Mouse (Mus musculus) liver, embryonic 12.5 days (tissue): ENCODE results near the gene Fam53b. TPM values are rescaled to one million over a fixed set of nuclear protein-coding genes. Genes with fewer than 3 reads are reported as not detected.

ENCODE experiments used
- ATAC-seq: fragments of 200-750 bp; cut with Nextera tagmentation; 2 replicates; pipeline ENCODE4 v1.8.0; 2017; ENCODE audit warnings: moderate number of reproducible peaks, mild to moderate bottlenecking, moderate library complexity
- H3K27ac ChIP-seq: fragments of 300-500 bp; sonication (generic); 2 replicates; pipeline ENCODE4 v1.5.1; 2016; ENCODE audit warnings: mild to moderate bottlenecking
- H3K27me3 ChIP-seq: fragments of 300-500 bp; sonication (generic); replicated peaks from 2 replicates; pipeline ENCODE4 v1.6.1; 2016; ENCODE audit warnings: mild to moderate bottlenecking, moderate library complexity
- H3K36me3 ChIP-seq: fragments of 300-500 bp; sonication (generic); 2 replicates; pipeline ENCODE4 v1.6.1; 2016; ENCODE audit warnings: mild to moderate bottlenecking, moderate library complexity
- H3K4me1 ChIP-seq: fragments of 300-500 bp; sonication (generic); 2 replicates; pipeline ENCODE4 v1.6.1; 2016
- H3K4me2 ChIP-seq: fragments of 300-500 bp; sonication (generic); 2 replicates; pipeline ENCODE4 v1.6.1; 2016; ENCODE audit warnings: mild to moderate bottlenecking, moderate library complexity
- H3K4me3 ChIP-seq: fragments of 300-500 bp; sonication (generic); 2 replicates; pipeline ENCODE4 v1.5.1; 2016; ENCODE audit warnings: mild to moderate bottlenecking, moderate library complexity
- H3K9ac ChIP-seq: fragments of 300-500 bp; sonication (generic); 2 replicates; pipeline ENCODE4 v1.6.1; 2016; ENCODE audit warnings: mild to moderate bottlenecking, moderate library complexity
- H3K9me3 ChIP-seq: fragments of 300-500 bp; sonication (generic); replicated peaks from 2 replicates; pipeline ENCODE4 v1.6.1; 2016; ENCODE audit warnings: mild to moderate bottlenecking, moderate library complexity
- WGBS: fragments of 180-500 bp; shearing (Covaris S2); methylation state at CpG from one replicate; pipeline ENCODE4 v1.1.7; 2016; ENCODE audit not compliant: insufficient replicate concordance; 5-methylcytosine and 5-hydroxymethylcytosine counted together
- polyA plus RNA-seq: library from polyadenylated mRNA; unstranded; fragments of >200 nt; fragmentation: Nextera tagmentation; extraction: Ambion mirVana; gene quantifications from 2 replicates; pipeline ENCODE4 v1.2.1, GENCODE M21; 2016

Gene Fam53b
- polyA plus RNA-seq, 1 experiment from 2014 or later, result 28.8 TPM

GRCm38 (mm10) chr7:132824346-132825022 lies 10.8 kb upstream of the Fam53b start:
- no peaks in the 10 kb centered on the region for H3K27me3 ChIP-seq
- ATAC-seq, result no peak
- no peak overlapping the region for H3K4me3 ChIP-seq
- H3K36me3 ChIP-seq, result peaks cover 24% of the 10 kb centered on the region
- no peak overlapping the region for H3K27ac ChIP-seq
- 23% methylated on average over 1 of the region's 1 CpGs for WGBS
- H3K4me2 ChIP-seq, result no peak overlapping the region
- H3K9me3 ChIP-seq, result no peaks in the 10 kb centered on the region
- H3K4me1 ChIP-seq, result peaks cover 6% of the 10 kb centered on the region; the same call in 1 of the 2 replicates
- no peak overlapping the region for H3K9ac ChIP-seq

GRCm38 (mm10) chr7:132823832-132824231 lies 10.1 kb upstream of the Fam53b start:
- ATAC-seq, result no peak
- Histone ChIP-seq H3K4me3 (no peak overlapping the region), H3K27ac (no peak overlapping the region), H3K4me2 (no peak overlapping the region), H3K27me3 (no peaks in the 10 kb centered on the region), H3K4me1 (peaks cover 6% of the 10 kb centered on the region; the same call in 1 of the 2 replicates), H3K9ac (no peak overlapping the region), H3K9me3 (no peaks in the 10 kb centered on the region), H3K36me3 (peaks cover 24% of the 10 kb centered on the region)

GRCm38 (mm10) chr7:132820692-132821091 lies 7.0 kb upstream of the Fam53b start:
- WGBS, result 69% methylated on average over 3 of the region's 3 CpGs
- H3K36me3 ChIP-seq, result peaks cover 6% of the 10 kb centered on the region
- no peak overlapping the region for H3K27ac ChIP-seq
- H3K4me2 ChIP-seq, result no peak overlapping the region
- no peak overlapping the region for H3K9ac ChIP-seq
- no peak overlapping the region for H3K4me3 ChIP-seq
- ATAC-seq, result no peak
- no peaks in the 10 kb centered on the region for H3K27me3 ChIP-seq
- H3K4me1 ChIP-seq, result peaks cover 6% of the 10 kb centered on the region; the same call in 1 of the 2 replicates
- no peaks in the 10 kb centered on the region for H3K9me3 ChIP-seq

GRCm38 (mm10) chr7:132817056-132817455 lies 3.4 kb upstream of the Fam53b start:
- Histone ChIP-seq H3K9me3 (no peaks in the 10 kb centered on the region), H3K36me3 (no peaks in the 10 kb centered on the region), H3K4me3 (no peak overlapping the region), H3K9ac (no peak overlapping the region), H3K4me1 (peaks cover 20% of the 10 kb centered on the region), H3K27ac (no peak overlapping the region), H3K27me3 (peaks cover 10% of the 10 kb centered on the region), H3K4me2 (no peak overlapping the region)
- 86% methylated on average over 6 of the region's 6 CpGs for WGBS
- no peak for ATAC-seq

GRCm38 (mm10) chr7:132816528-132816927 lies 2.8 kb upstream of the Fam53b start:
- H3K4me2 ChIP-seq, result no peak overlapping the region
- H3K9ac ChIP-seq, result no peak overlapping the region
- no peak overlapping the region for H3K4me3 ChIP-seq
- H3K4me1 ChIP-seq, result peaks cover 26% of the 10 kb centered on the region
- no peaks in the 10 kb centered on the region for H3K36me3 ChIP-seq
- H3K27ac ChIP-seq, result no peak overlapping the region
- ATAC-seq, result no peak
- H3K9me3 ChIP-seq, result no peaks in the 10 kb centered on the region
- H3K27me3 ChIP-seq, result peaks cover 10% of the 10 kb centered on the region
- WGBS, result 84% methylated on average over 2 of the region's 2 CpGs

GRCm38 (mm10) chr7:132815081-132815480 lies 1.4 kb upstream of the Fam53b start:
- WGBS, result 77% methylated on average over 5 of the region's 5 CpGs
- H3K27me3 ChIP-seq, result peaks cover 10% of the 10 kb centered on the region
- no peak for ATAC-seq
- no peak overlapping the region for H3K9ac ChIP-seq
- H3K4me1 ChIP-seq, result peaks cover 40% of the 10 kb centered on the region
- H3K27ac ChIP-seq, result no peak overlapping the region
- H3K9me3 ChIP-seq, result no peaks in the 10 kb centered on the region
- no peak overlapping the region for H3K4me3 ChIP-seq
- H3K4me2 ChIP-seq, result no peak overlapping the region
- H3K36me3 ChIP-seq, result no peaks in the 10 kb centered on the region

- Histone ChIP-seq H3K27ac (peak overlapping the region; percentile 83), H3K36me3 (no peaks in the 10 kb centered on the region), H3K9ac (peak overlapping the region; percentile 79), H3K9me3 (no peaks in the 10 kb centered on the region), H3K4me3 (peak overlapping the region; percentile 70), H3K4me2 (peak overlapping the region; percentile 98), H3K27me3 (peaks cover 10% of the 10 kb centered on the region), H3K4me1 (peaks cover 50% of the 10 kb centered on the region)
- no peak for ATAC-seq
- WGBS, result 4% methylated on average over 7 of the region's 7 CpGs
These were observed 384 bp upstream of the Fam53b start for GRCm38 (mm10) chr7:132814089-132814450.

GRCm38 (mm10) chr7:132812619-132813415 lies 869 bp downstream of the Fam53b start:
- under 1% methylated on average over 59 of the region's 59 CpGs for WGBS
- peaks cover 63% of the 10 kb centered on the region for H3K4me1 ChIP-seq

GRCm38 (mm10) chr7:132811716-132812618 lies 1.7 kb downstream of the Fam53b start:
- Histone ChIP-seq H3K4me1 (peaks cover 71% of the 10 kb centered on the region), H3K9ac (peak overlapping the region; percentile 79), H3K4me2 (peak overlapping the region; percentile 98), H3K36me3 (no peaks in the 10 kb centered on the region), H3K27me3 (peaks cover 10% of the 10 kb centered on the region), H3K27ac (peak overlapping the region; percentile 83), H3K9me3 (no peaks in the 10 kb centered on the region), H3K4me3 (peak overlapping the region; percentile 70)
- ATAC-seq, result peak; percentile 22
- WGBS, result 4% methylated on average over 23 of the region's 23 CpGs

More at GRCm38 (mm10) chr7:132812619-132813415, 869 bp downstream of the Fam53b start:
- H3K27me3 ChIP-seq, result peaks cover 10% of the 10 kb centered on the region
- H3K27ac ChIP-seq, result peak overlapping the region; percentile 83
- no peaks in the 10 kb centered on the region for H3K36me3 ChIP-seq
- H3K9ac ChIP-seq, result peak overlapping the region; percentile 79
- H3K4me2 ChIP-seq, result peak overlapping the region; percentile 98
- H3K9me3 ChIP-seq, result no peaks in the 10 kb centered on the region
- H3K4me3 ChIP-seq, result peak overlapping the region; percentile 70
- ATAC-seq, result peak; percentile 38

GRCm38 (mm10) chr7:132810879-132811278 lies 2.8 kb downstream of the Fam53b start:
- Histone ChIP-seq H3K9me3 (no peaks in the 10 kb centered on the region), H3K4me3 (peak overlapping the region; percentile 70), H3K4me1 (peaks cover 82% of the 10 kb centered on the region), H3K27ac (peak overlapping the region; percentile 83), H3K27me3 (peaks cover 10% of the 10 kb centered on the region), H3K9ac (peak overlapping the region; percentile 79; the same call in 1 of the 2 replicates), H3K4me2 (peak overlapping the region; percentile 98), H3K36me3 (no peaks in the 10 kb centered on the region)
- ATAC-seq, result peak; percentile 72
- WGBS, result 92% methylated on average over 1 of the region's 1 CpGs

- Histone ChIP-seq H3K4me1 (peaks cover 87% of the 10 kb centered on the region), H3K27ac (peak overlapping the region; percentile 80), H3K4me3 (no peak overlapping the region), H3K27me3 (peaks cover 10% of the 10 kb centered on the region), H3K9me3 (no peaks in the 10 kb centered on the region), H3K36me3 (no peaks in the 10 kb centered on the region), H3K9ac (peak overlapping the region; percentile 52; the same call in 1 of the 2 replicates), H3K4me2 (peak overlapping the region; percentile 98)
- WGBS, result 50% methylated on average over 6 of the region's 6 CpGs
- no peak for ATAC-seq
These were observed 3.3 kb downstream of the Fam53b start for GRCm38 (mm10) chr7:132810368-132810767.
